Mouse (Mus musculus) kidney, adult 2 months (tissue): ENCODE results near the gene Tmem183a. TPM values are rescaled to one million over a fixed set of nuclear protein-coding genes. Genes with fewer than 3 reads are reported as not detected.
A peak's percentile ranks its signal among the peaks of the same experiment; 100 is the strongest.

ENCODE experiments used
- DNase-seq: peaks from one replicate; pipeline ENCODE4 v3.0.0; 2021
- H3K27ac ChIP-seq: fragments of 200-500 bp; 2 replicates; pipeline ENCODE4 v1.5.1; 2012; ENCODE audit warnings: low read depth, low read length, control low read depth, inconsistent platforms; ENCODE audit not compliant: insufficient read depth
- H3K27me3 ChIP-seq: fragments of 200-500 bp; replicated peaks from 2 replicates; pipeline ENCODE4 v1.6.1; 2012; ENCODE audit warnings: mild to moderate bottlenecking, moderate library complexity, low read length, inconsistent platforms; ENCODE audit not compliant: control insufficient read depth, insufficient read depth
- H3K36me3 ChIP-seq: fragments of 200-500 bp; 2 replicates; pipeline ENCODE4 v1.6.1; 2012; ENCODE audit warnings: mild to moderate bottlenecking, moderate library complexity, low read length, inconsistent platforms; ENCODE audit not compliant: control insufficient read depth, insufficient read depth
- H3K4me1 ChIP-seq: fragments of 200-500 bp; 2 replicates; pipeline ENCODE4 v1.6.1; 2011; ENCODE audit warnings: low read length; ENCODE audit not compliant: control insufficient read depth, insufficient read depth
- H3K4me3 ChIP-seq: fragments of 200-500 bp; 2 replicates; pipeline ENCODE4 v1.5.1; 2011; ENCODE audit warnings: mild to moderate bottlenecking, low read depth, low read length, control low read depth; ENCODE audit not compliant: insufficient read depth
- CTCF ChIP-seq: fragments of 200-500 bp; conservative IDR thresholded peaks from 2 replicates; pipeline ENCODE4 v1.5.1; 2011; ENCODE audit warnings: low read depth, mild to moderate bottlenecking, control low read depth, low read length, moderate library complexity, mixed read lengths; ENCODE audit not compliant: insufficient read depth, insufficient read length
- POLR2A ChIP-seq: fragments of 200-500 bp; IDR thresholded peaks from one replicate; pipeline ENCODE4 v1.6.1; 2011; ENCODE audit warnings: low read depth, low read length, control low read depth
- WGBS: fragments of 180-500 bp; shearing (Covaris S2); methylation state at CpG from one replicate; pipeline ENCODE4 v1.1.7; 2018; 5-methylcytosine and 5-hydroxymethylcytosine counted together
- polyA plus RNA-seq: library from polyadenylated mRNA; depleted of rRNA; stranded (reverse); fragments of >200 nt; gene quantifications from 2 replicates; pipeline ENCODE4 v1.2.3, GENCODE M21; 2012

Tmem183a gene
- polyA plus RNA-seq, 1 experiment, result 100 TPM

DNA sequence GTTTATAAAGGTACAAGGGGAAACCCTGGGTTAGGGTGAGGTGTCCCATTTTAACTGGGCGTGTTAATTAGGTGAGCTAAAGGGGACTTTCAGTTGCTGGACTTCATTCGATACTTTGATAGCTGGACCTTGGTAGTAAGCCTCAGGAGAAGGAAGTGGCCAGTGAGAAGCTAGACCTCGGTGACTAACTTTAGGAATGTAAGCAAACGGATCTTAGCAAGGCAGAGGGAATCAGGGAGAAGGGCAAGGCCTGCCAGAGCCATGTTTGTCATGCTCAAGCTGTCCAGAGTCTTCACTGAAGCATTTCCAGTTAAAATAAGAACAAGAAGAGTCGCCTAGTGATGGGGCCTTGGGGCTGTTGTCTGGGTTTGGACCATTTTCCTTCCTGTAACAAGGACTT lies 3.7 kb upstream of the Tmem183a start:
- WGBS, result 67% methylated on average over 5 of the region's 5 CpGs
- no peak for TF ChIP-seq POLR2A
- TF ChIP-seq CTCF, result no peak

GRCm38 (mm10) chr1:134363194-134363593 lies 1.4 kb upstream of the Tmem183a start:
- Histone ChIP-seq H3K27me3 (no peaks in the 10 kb centered on the region), H3K4me1 (no peaks in the 10 kb centered on the region; the same call in 1 of the 2 replicates), H3K36me3 (no peaks in the 10 kb centered on the region; the same call in 1 of the 2 replicates), H3K4me3 (no peak overlapping the region), H3K27ac (no peak overlapping the region)
- TF ChIP-seq CTCF, result no peak
- no peak for TF ChIP-seq POLR2A
- no peak for DNase-seq
- WGBS, result 62% methylated on average over 4 of the region's 4 CpGs

More for the DNA sequence above, 3.7 kb upstream of the Tmem183a start:
- H3K27me3 ChIP-seq, result no peaks in the 10 kb centered on the region
- DNase-seq, result no peak
- no peak overlapping the region for H3K27ac ChIP-seq
- H3K36me3 ChIP-seq, result no peaks in the 10 kb centered on the region
- H3K4me1 ChIP-seq, result no peaks in the 10 kb centered on the region; the same call in 1 of the 2 replicates
- H3K4me3 ChIP-seq, result no peak overlapping the region

- TF ChIP-seq POLR2A (no peak), CTCF (no peak)
- Histone ChIP-seq H3K36me3 (no peaks in the 10 kb centered on the region; the same call in 1 of the 2 replicates), H3K4me1 (no peaks in the 10 kb centered on the region; the same call in 1 of the 2 replicates), H3K27me3 (no peaks in the 10 kb centered on the region), H3K27ac (peak overlapping the region; percentile 87), H3K4me3 (peak overlapping the region; percentile 90)
- no peak for DNase-seq
- WGBS, result under 1% methylated on average over 44 of the region's 44 CpGs
These were observed 453 bp downstream of the Tmem183a start for GRCm38 (mm10) chr1:134361195-134361856.

DNA sequence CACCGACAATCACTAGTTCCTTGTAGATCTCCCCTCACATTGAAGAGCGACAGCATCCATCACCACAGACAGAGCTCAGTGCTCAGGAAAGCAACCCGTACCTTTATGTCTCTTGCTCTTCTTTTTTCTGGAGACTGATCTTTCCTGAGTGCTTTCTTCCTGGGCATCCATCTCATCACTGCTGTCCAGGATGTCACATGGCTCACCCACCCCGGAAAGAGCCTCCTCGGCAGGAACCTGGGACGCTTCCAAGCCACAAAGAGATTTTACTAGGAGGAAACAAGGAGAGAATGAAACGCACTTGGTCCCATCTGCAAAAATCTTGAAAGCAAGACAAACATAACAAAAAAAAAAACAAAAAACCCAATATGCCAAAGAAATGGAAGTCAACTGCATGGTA lies 1.1 kb downstream of the Tmem183a start:
- DNase-seq, result no peak
- H3K4me1 ChIP-seq, result no peaks in the 10 kb centered on the region; the same call in 1 of the 2 replicates
- 58% methylated on average over 7 of the region's 7 CpGs for WGBS
- TF ChIP-seq POLR2A, result no peak
- TF ChIP-seq CTCF, result no peak
- no peaks in the 10 kb centered on the region for H3K27me3 ChIP-seq
- H3K27ac ChIP-seq, result no peak overlapping the region
- no peaks in the 10 kb centered on the region; the same call in 1 of the 2 replicates for H3K36me3 ChIP-seq
- no peak overlapping the region for H3K4me3 ChIP-seq

DNA sequence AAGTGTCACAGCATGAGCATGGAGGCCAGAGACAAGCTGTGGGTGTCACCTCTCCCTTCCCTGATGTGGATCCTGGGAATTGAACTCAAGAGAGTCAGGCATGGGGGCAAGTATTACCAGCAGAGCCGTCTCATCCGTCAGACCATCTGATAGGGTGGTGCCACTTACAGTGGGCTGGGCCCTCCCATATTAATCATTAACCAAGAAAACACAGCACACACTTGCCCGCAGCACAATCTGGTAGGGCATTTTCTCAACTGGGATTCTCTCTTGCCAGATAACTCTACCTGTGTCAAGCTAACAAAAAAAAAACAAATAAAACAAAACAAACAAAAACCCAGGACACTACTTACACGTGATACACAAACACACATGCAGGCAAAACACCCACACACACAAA lies 4.3 kb downstream of the Tmem183a start:
- Histone ChIP-seq H3K27ac (no peak overlapping the region), H3K4me1 (no peaks in the 10 kb centered on the region; the same call in 1 of the 2 replicates), H3K4me3 (no peak overlapping the region), H3K36me3 (peaks cover 1% of the 10 kb centered on the region; the same call in 1 of the 2 replicates), H3K27me3 (no peaks in the 10 kb centered on the region)
- 44% methylated on average over 4 of the region's 4 CpGs for WGBS
- DNase-seq, result peak; percentile 59
- no peak for TF ChIP-seq POLR2A
- no peak for TF ChIP-seq CTCF

DNA sequence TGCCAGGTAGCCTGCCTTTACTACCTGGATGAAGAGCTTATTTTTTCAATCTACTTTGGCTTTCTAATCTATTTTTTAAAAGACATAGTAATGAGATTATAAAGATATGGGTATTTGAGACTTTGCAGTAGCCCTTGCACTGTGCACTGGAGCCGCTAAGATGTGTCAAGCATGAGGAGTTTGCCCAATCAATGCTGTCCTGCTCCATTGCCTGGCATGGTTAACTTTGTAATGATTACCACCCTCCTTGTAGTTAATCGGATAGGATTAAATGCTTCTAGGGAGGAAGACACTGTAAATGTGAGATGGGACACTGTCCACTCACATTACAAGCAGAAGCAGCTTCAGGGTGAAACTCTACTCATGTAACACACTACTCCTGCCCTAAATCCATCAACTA lies 8.5 kb downstream of the Tmem183a start:
- H3K27ac ChIP-seq, result no peak overlapping the region

DNA sequence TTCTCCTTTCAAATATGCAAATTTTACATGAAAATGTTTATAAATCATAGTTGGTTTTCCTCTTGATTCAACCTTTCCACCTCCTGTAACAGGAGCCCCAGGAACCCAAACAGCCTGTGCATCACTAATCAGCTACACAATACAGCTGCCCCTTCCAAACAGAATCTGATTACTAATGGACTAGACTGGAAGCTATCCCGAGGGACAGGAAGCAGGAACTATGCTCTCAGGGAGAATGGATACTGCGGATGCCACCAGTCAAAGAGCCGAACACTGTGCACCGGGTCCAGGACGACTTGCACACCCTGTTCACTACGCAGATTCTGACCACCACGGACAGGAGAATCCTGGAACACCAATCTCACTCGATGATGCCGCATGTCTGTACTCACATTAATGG lies 14.0 kb downstream of the Tmem183a start:
- 83% methylated on average over 9 of the region's 9 CpGs for WGBS
- Histone ChIP-seq H3K4me1 (0 out of 2 replicates have a peak, but pooled peaks cover 2% of the 10 kb centered on the region), H3K27ac (no peak overlapping the region), H3K4me3 (no peak overlapping the region), H3K27me3 (no peaks in the 10 kb centered on the region), H3K36me3 (peaks cover 17% of the 10 kb centered on the region)
- TF ChIP-seq CTCF, result no peak
- TF ChIP-seq POLR2A, result no peak
- DNase-seq, result no peak

More for the DNA sequence above, 8.5 kb downstream of the Tmem183a start:
- H3K4me3 ChIP-seq, result no peak overlapping the region
- H3K4me1 ChIP-seq, result no peaks in the 10 kb centered on the region; the same call in 1 of the 2 replicates
- no peak for TF ChIP-seq CTCF
- no peak for TF ChIP-seq POLR2A
- no peaks in the 10 kb centered on the region for H3K27me3 ChIP-seq
- peaks cover 12% of the 10 kb centered on the region; the same call in 1 of the 2 replicates for H3K36me3 ChIP-seq
- peak; percentile 76 for DNase-seq
- WGBS, result 49% methylated on average over 2 of the region's 2 CpGs
